Mouse (Mus musculus) neural tube, embryonic 14.5 days (tissue): ENCODE measurements around the gene Dbp. TPM values are rescaled to one million over a fixed set of nuclear protein-coding genes. Genes with fewer than 3 reads are reported as not detected.

Source experiments
- ATAC-seq: fragments of 200-750 bp; cut with Nextera tagmentation; 2 replicates; pipeline ENCODE4 v1.8.0; 2017; ENCODE audit warnings: low read depth, mild to moderate bottlenecking, moderate TSS enrichment, moderate library complexity
- H3K27ac ChIP-seq: fragments of 300-500 bp; sonication (generic); 2 replicates; pipeline ENCODE4 v1.5.1; 2014; ENCODE audit warnings: low read depth, mild to moderate bottlenecking, control low read depth, low read length, moderate library complexity, mixed read lengths
- H3K27me3 ChIP-seq: fragments of 300-500 bp; sonication (generic); 2 replicates; pipeline ENCODE4 v1.6.1; 2014; ENCODE audit warnings: low read length; ENCODE audit not compliant: control insufficient read depth, insufficient read depth
- H3K36me3 ChIP-seq: fragments of 300-500 bp; sonication (generic); 2 replicates; pipeline ENCODE4 v1.6.1; 2014; ENCODE audit warnings: low read length, mixed read lengths; ENCODE audit not compliant: control insufficient read depth, insufficient read depth
- H3K4me1 ChIP-seq: fragments of 300-500 bp; sonication (generic); 2 replicates; pipeline ENCODE4 v1.6.1; 2014; ENCODE audit warnings: low read length; ENCODE audit not compliant: control insufficient read depth, insufficient read depth
- H3K4me2 ChIP-seq: fragments of 300-500 bp; sonication (generic); 2 replicates; pipeline ENCODE4 v1.6.1; 2014; ENCODE audit warnings: mild to moderate bottlenecking, low read depth, low read length, control low read depth
- H3K4me3 ChIP-seq: fragments of 300-500 bp; sonication (generic); 2 replicates; pipeline ENCODE4 v1.5.1; 2014; ENCODE audit warnings: low read depth, low read length, control low read depth, mixed read lengths
- H3K9ac ChIP-seq: fragments of 300-500 bp; sonication (generic); replicated peaks from 2 replicates; pipeline ENCODE4 v1.6.1; 2014; ENCODE audit warnings: low read depth, mild to moderate bottlenecking, control low read depth, low read length, mixed read lengths
- H3K9me3 ChIP-seq: fragments of 300-500 bp; sonication (generic); 2 replicates; pipeline ENCODE4 v1.6.1; 2016; ENCODE audit warnings: low read length; ENCODE audit not compliant: control insufficient read depth
- WGBS: fragments of 180-500 bp; shearing (Covaris S2); extraction: QIAGEN DNeasy Blood & Tissue Kit; methylation state at CpG from one replicate; pipeline ENCODE4 v1.1.7; 2014; 5-methylcytosine and 5-hydroxymethylcytosine counted together
- polyA plus RNA-seq: library from polyadenylated mRNA; unstranded; fragments of >200 nt; fragmentation: Nextera tagmentation; extraction: Ambion mirVana; gene quantifications from 2 replicates; pipeline ENCODE4 v1.2.1, GENCODE M21; 2014

Dbp gene
- polyA plus RNA-seq, 1 experiment from 2014 or later, result 2.5 TPM

GRCm38 (mm10) chr7:45725713-45726112 lies 20.8 kb downstream of the Dbp start, which contains the start of gene Spaca4:
Gene Spaca4, minus strand, starts transcription at chr7:45725813.
- Histone ChIP-seq H3K4me1 (no peaks in the 10 kb centered on the region), H3K4me3 (no peak within 1 kb of the TSS), H3K9ac (no peak within 1 kb of the TSS), H3K27me3 (no peaks in the 10 kb centered on the region), H3K27ac (no peak within 1 kb of the TSS), H3K9me3 (no peaks in the 10 kb centered on the region), H3K4me2 (no peak within 1 kb of the TSS), H3K36me3 (peaks cover 34% of the 10 kb centered on the region)
- ATAC-seq, result no peak
- WGBS, result 96% methylated on average over 11 of the region's 11 CpGs

GRCm38 (mm10) chr7:45726419-45726818 lies 21.5 kb downstream of the Dbp start:
- H3K27me3 ChIP-seq, result no peaks in the 10 kb centered on the region
- H3K4me3 ChIP-seq, result no peak overlapping the region
- no peak overlapping the region for H3K27ac ChIP-seq
- ATAC-seq, result no peak
- H3K36me3 ChIP-seq, result peaks cover 30% of the 10 kb centered on the region
- 96% methylated on average over 10 of the region's 10 CpGs for WGBS
- no peak overlapping the region for H3K9ac ChIP-seq
- H3K4me2 ChIP-seq, result no peak overlapping the region
- H3K4me1 ChIP-seq, result no peaks in the 10 kb centered on the region
- no peaks in the 10 kb centered on the region for H3K9me3 ChIP-seq

- 89% methylated on average over 3 of the region's 3 CpGs for WGBS
- no peak overlapping the region for H3K9ac ChIP-seq
- ATAC-seq, result no peak
- H3K27me3 ChIP-seq, result no peaks in the 10 kb centered on the region
- peaks cover 30% of the 10 kb centered on the region for H3K36me3 ChIP-seq
- H3K4me1 ChIP-seq, result no peaks in the 10 kb centered on the region
- H3K9me3 ChIP-seq, result no peaks in the 10 kb centered on the region
- no peak overlapping the region for H3K4me3 ChIP-seq
- no peak overlapping the region for H3K4me2 ChIP-seq
- H3K27ac ChIP-seq, result no peak overlapping the region
Measured at GRCm38 (mm10) chr7:45727625-45728024, 22.7 kb downstream of the Dbp start.

- Histone ChIP-seq H3K4me1 (no peaks in the 10 kb centered on the region), H3K9ac (no peak overlapping the region), H3K9me3 (no peaks in the 10 kb centered on the region), H3K4me2 (no peak overlapping the region), H3K27ac (no peak overlapping the region), H3K36me3 (0 out of 2 replicates have a peak, but pooled peaks cover 7% of the 10 kb centered on the region), H3K4me3 (no peak overlapping the region), H3K27me3 (no peaks in the 10 kb centered on the region)
- 16% methylated on average over 16 of the region's 16 CpGs for WGBS
- no peak; the same call in 1 of the 2 replicates for ATAC-seq
Measured at GRCm38 (mm10) chr7:45730727-45731431, 26.0 kb downstream of the Dbp start.

GRCm38 (mm10) chr7:45733477-45733876 lies 28.6 kb downstream of the Dbp start:
- Histone ChIP-seq H3K4me3 (no peak overlapping the region), H3K27me3 (no peaks in the 10 kb centered on the region), H3K4me2 (no peak overlapping the region), H3K9me3 (no peaks in the 10 kb centered on the region), H3K9ac (no peak overlapping the region), H3K27ac (no peak overlapping the region), H3K36me3 (no peaks in the 10 kb centered on the region), H3K4me1 (no peaks in the 10 kb centered on the region)
- 80% methylated on average over 5 of the region's 5 CpGs for WGBS
- ATAC-seq, result no peak

- H3K9ac ChIP-seq, result no peak overlapping the region
- H3K9me3 ChIP-seq, result no peaks in the 10 kb centered on the region
- 7% methylated on average over 9 of the region's 9 CpGs for WGBS
- no peaks in the 10 kb centered on the region for H3K4me1 ChIP-seq
- no peaks in the 10 kb centered on the region for H3K36me3 ChIP-seq
- no peak overlapping the region for H3K27ac ChIP-seq
- peak; percentile 88; the same call in 1 of the 2 replicates for ATAC-seq
- no peaks in the 10 kb centered on the region for H3K27me3 ChIP-seq
- H3K4me2 ChIP-seq, result no peak overlapping the region
- no peak overlapping the region for H3K4me3 ChIP-seq
Measured at GRCm38 (mm10) chr7:45739162-45739763, 34.4 kb downstream of the Dbp start.

GRCm38 (mm10) chr7:45739820-45740219 lies 34.9 kb downstream of the Dbp start:
- Histone ChIP-seq H3K9ac (no peak overlapping the region), H3K9me3 (no peaks in the 10 kb centered on the region), H3K4me3 (no peak overlapping the region), H3K4me1 (no peaks in the 10 kb centered on the region), H3K27ac (no peak overlapping the region), H3K36me3 (no peaks in the 10 kb centered on the region), H3K4me2 (no peak overlapping the region), H3K27me3 (no peaks in the 10 kb centered on the region)
- peak; percentile 14; the same call in 1 of the 2 replicates for ATAC-seq
- 70% methylated on average over 10 of the region's 10 CpGs for WGBS

GRCm38 (mm10) chr7:45741308-45741707 lies 36.4 kb downstream of the Dbp start:
- H3K27ac ChIP-seq, result no peak overlapping the region
- H3K36me3 ChIP-seq, result no peaks in the 10 kb centered on the region
- no peak overlapping the region for H3K4me3 ChIP-seq
- ATAC-seq, result no peak
- WGBS, result 88% methylated on average over 12 of the region's 12 CpGs
- no peak overlapping the region for H3K9ac ChIP-seq
- no peaks in the 10 kb centered on the region for H3K4me1 ChIP-seq
- H3K9me3 ChIP-seq, result no peaks in the 10 kb centered on the region
- no peaks in the 10 kb centered on the region for H3K27me3 ChIP-seq
- H3K4me2 ChIP-seq, result no peak overlapping the region

GRCm38 (mm10) chr7:45741777-45742176 lies 36.9 kb downstream of the Dbp start:
- Histone ChIP-seq H3K4me3 (no peak overlapping the region), H3K27me3 (no peaks in the 10 kb centered on the region), H3K4me1 (no peaks in the 10 kb centered on the region), H3K9ac (no peak overlapping the region), H3K36me3 (no peaks in the 10 kb centered on the region), H3K4me2 (peak overlapping the region; percentile 11; the same call in 1 of the 2 replicates), H3K27ac (no peak overlapping the region), H3K9me3 (no peaks in the 10 kb centered on the region)
- no peak for ATAC-seq
- WGBS, result 38% methylated on average over 11 of the region's 11 CpGs
